Mouse (Mus musculus): ENCODE results near the gene Ndufb10. TPM values are rescaled to one million over a fixed set of nuclear protein-coding genes. Genes with fewer than 3 reads are reported as not detected.

Ndufb10 gene
- polyA plus RNA-seq (2017; shearing (Covaris generic)), result 245 TPM

DNA sequence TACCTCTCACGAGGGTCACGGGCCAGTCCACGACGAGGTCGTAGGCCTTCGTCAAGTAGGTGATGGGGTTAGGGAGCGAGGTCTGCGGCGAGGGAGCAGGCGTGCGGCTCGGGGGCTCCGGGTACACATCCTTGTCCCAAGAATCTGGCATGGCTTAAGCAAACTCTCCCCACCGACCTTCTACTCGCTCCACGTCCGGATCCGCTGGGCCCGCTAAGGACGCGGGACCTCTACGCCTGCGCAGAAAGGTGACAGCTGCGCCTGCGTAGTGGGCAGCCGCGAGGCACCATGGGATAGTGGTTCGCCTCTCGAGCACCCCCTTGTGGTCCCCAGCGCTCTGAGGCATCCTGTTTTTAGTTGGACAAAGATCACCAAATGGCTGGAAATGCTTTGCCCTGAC, at the start of gene Ndufb10:
TSS of gene Ndufb10 (minus strand) at position 295 of the 400 bp plus-strand sequence.

DNA sequence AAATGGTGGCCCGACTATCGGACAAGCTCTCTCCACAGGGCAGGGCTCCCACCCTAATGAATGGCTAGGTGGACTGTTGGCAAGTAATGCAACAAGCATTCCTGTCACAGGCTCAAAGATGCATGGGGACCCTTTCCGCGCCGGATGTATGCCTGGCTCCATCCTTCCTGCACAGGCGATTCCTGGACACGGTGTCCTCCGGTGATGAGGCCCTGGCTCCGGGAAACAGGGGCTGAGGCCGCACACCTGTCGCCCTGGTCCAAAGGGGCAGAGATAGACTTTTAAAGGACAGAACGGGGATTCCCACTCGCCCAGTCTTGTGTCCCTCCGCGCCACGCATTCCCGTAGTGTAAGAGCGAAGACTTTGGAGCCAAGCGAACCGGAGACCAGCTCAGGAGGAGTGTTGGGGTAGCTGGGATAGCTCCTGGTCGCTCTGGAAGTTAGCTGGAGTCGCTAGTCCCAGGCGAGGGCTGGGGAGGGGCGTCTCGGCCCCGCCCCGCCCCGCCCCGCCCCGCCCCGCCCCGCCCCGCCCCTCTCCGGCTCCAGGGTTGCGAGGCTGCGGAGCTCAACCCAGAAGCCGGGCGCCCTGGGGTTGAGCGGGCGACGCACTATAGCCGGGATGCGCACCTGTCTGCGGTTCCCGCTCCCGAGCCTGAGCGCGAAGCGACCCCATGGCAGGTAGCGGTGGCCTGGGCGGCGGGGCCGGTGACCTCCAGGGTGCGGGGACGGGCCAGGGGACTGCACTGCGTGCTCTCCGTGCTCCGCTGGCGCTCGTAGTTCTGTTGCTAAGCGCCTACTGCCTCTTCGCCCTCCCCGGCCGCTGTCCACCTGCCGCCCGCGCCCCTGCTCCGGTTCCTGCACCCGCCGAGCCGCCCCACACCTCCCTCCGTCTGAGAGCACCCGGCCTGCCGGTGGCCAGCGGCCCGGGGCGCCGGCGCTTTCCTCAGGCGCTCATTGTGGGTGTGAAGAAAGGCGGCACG, 28.4 kb upstream of the Ndufb10 start, which contains the start of gene Hs3st6:
TSS of gene Hs3st6 (plus strand) at position 574 of the 980 bp plus-strand sequence.

GRCm38 (mm10) chr17:24736330-24737051, 12.2 kb upstream of the Ndufb10 start, which contains the start of gene Msrb1:
Msrb1 (plus strand) TSS chr17:24736642.

DNA sequence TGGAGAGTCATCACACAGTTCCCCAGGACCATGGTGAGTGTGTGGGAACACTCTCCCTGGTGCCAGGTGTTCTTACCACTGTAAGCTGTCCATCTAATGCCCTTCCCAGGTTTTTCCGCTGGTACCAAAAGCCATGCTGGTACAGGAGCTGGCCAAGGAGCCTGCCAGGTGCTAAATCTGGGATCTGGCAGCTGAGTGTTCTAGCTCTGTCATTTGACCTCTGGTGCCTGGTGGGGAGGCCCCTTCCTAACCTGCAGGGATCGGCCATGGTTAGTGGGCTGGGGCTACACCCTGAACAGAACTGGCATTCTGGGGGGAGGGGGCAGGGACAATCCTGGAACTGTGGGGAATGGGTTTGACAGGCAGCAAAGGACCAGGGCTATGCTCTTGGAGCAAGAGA, 3.3 kb upstream of the Ndufb10 start, which contains the start of gene Rpl3l:
TSS of gene Rpl3l (plus strand) at position 203 of the 400 bp plus-strand sequence.

GRCm38 (mm10) chr17:24717943-24718342, 6.3 kb downstream of the Ndufb10 start, which contains the start of the genes Rnf151 and Rps2:
Rnf151 (minus strand) TSS chr17:24718063.
Rps2 (plus strand) TSS chr17:24718116.

DNA sequence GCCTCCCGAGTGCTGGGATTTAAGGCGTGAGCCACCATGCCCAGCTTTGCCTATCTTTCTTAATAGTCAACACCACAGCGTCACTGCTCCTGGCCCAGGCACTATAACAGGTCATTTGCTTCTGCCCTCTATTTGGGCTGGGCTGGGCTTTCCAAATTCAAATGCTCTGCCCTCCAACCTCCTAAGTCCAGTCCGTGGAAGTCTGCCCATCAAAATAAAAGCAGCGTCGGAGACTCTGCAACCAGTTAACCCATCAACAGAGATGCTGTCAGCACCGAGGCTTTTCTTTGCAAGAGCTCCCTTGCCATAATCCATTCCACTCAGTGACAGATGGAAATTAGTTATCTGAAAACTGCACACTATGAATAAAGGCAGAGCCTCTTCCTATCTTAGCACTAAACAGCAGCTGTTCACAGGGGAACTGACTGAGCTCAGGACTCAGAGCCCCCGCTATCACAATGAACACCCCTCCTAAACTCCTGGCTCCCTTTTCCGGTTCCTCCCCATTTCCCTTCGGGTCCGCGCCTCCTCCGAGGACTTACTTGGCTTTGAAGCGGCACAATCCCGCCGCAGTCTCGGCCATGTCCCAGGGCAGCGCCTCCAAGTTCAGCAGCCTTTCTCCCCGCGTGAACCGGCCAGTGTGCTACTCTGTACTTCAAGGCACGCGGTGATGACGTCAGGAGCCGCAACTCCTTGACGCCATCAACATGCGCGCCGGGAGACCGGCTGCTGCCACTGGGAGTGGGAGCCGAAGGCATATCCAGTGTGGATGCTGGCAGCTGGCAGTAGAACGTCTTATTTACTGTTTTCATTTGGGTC, 17.1 kb downstream of the Ndufb10 start, which contains the start of gene Tbl3:
TSS of gene Tbl3 (minus strand) at position 679 of the 819 bp plus-strand sequence.

GRCm38 (mm10) chr17:24696011-24696697, 28.1 kb downstream of the Ndufb10 start, which contains the start of the genes Gfer and Noxo1:
Gfer (minus strand) TSS chr17:24696156.
Noxo1 (plus strand) TSS chr17:24696234.

GRCm38 (mm10) chr17:24689251-24690081, 34.8 kb downstream of the Ndufb10 start, which contains the start of gene Syngr3:
Syngr3 (minus strand) TSS chr17:24689955.

Other genes with a start within 250 kb of the Ndufb10 start
- gene Mlst8, start 245.4 kb downstream of the Ndufb10 start, polyA plus RNA-seq (2017; shearing (Covaris generic)), result 31.0 TPM
- 0.09 TPM for gene Caskin1, start 235.9 kb downstream of the Ndufb10 start, polyA plus RNA-seq (2017; shearing (Covaris generic))
- gene Traf7, start 196.5 kb downstream of the Ndufb10 start, polyA plus RNA-seq (2017; shearing (Covaris generic)), result 103 TPM
- 13.7 TPM for gene Rab26, start 190.3 kb downstream of the Ndufb10 start, polyA plus RNA-seq (2017; shearing (Covaris generic))
- 18.5 TPM for gene Pkd1, start 174.6 kb downstream of the Ndufb10 start, polyA plus RNA-seq (2017; shearing (Covaris generic))
- gene Tsc2, start 91.8 kb downstream of the Ndufb10 start, polyA plus RNA-seq (2017; shearing (Covaris generic)), result 55.0 TPM
- gene Nthl1, start 91.8 kb downstream of the Ndufb10 start, polyA plus RNA-seq (2017; shearing (Covaris generic)), result 7.6 TPM
- gene Slc9a3r2, start 74.2 kb downstream of the Ndufb10 start, polyA plus RNA-seq (2017; shearing (Covaris generic)), result not detected
- not detected for gene Npw, start 66.0 kb downstream of the Ndufb10 start, polyA plus RNA-seq (2017; shearing (Covaris generic))
- 3.2 TPM for gene Zfp598, start 54.8 kb downstream of the Ndufb10 start, polyA plus RNA-seq (2017; shearing (Covaris generic))
- gene Syngr3, start 34.5 kb downstream of the Ndufb10 start, polyA plus RNA-seq (2017; shearing (Covaris generic)), result 0.68 TPM
- 12.2 TPM for gene Gfer, start 28.3 kb downstream of the Ndufb10 start, polyA plus RNA-seq (2017; shearing (Covaris generic))
- 3.8 TPM for gene Noxo1, start 28.2 kb downstream of the Ndufb10 start, polyA plus RNA-seq (2017; shearing (Covaris generic))
- 67.3 TPM for gene Tbl3, start 16.8 kb downstream of the Ndufb10 start, polyA plus RNA-seq (2017; shearing (Covaris generic))
- gene Rnf151, start 6.4 kb downstream of the Ndufb10 start, polyA plus RNA-seq (2017; shearing (Covaris generic)), result not detected
- gene Rps2, start 6.4 kb downstream of the Ndufb10 start, polyA plus RNA-seq (2017; shearing (Covaris generic)), result 723 TPM
- gene Rpl3l, start 3.3 kb upstream of the Ndufb10 start, polyA plus RNA-seq (2017; shearing (Covaris generic)), result not detected
- 12.1 TPM for gene Msrb1, start 12.2 kb upstream of the Ndufb10 start, polyA plus RNA-seq (2017; shearing (Covaris generic))
- gene Hs3st6, start 28.5 kb upstream of the Ndufb10 start, polyA plus RNA-seq (2017; shearing (Covaris generic)), result not detected
- gene Meiob, start 79.8 kb upstream of the Ndufb10 start, polyA plus RNA-seq (2017; shearing (Covaris generic)), result not detected
- gene Hagh, start 115.7 kb upstream of the Ndufb10 start, polyA plus RNA-seq (2017; shearing (Covaris generic)), result 43.8 TPM
- gene Fahd1, start 125.9 kb upstream of the Ndufb10 start, polyA plus RNA-seq (2017; shearing (Covaris generic)), result 3.7 TPM
- not detected for gene Igfals, start 141.5 kb upstream of the Ndufb10 start, polyA plus RNA-seq (2017; shearing (Covaris generic))
- 118 TPM for gene Nubp2, start 161.9 kb upstream of the Ndufb10 start, polyA plus RNA-seq (2017; shearing (Covaris generic))
- 64.4 TPM for gene Spsb3, start 162.2 kb upstream of the Ndufb10 start, polyA plus RNA-seq (2017; shearing (Covaris generic))
- 62.4 TPM for gene Eme2, start 170.6 kb upstream of the Ndufb10 start, polyA plus RNA-seq (2017; shearing (Covaris generic))
- gene Mrps34, start 170.6 kb upstream of the Ndufb10 start, polyA plus RNA-seq (2017; shearing (Covaris generic)), result 54.0 TPM
- gene Nme3, start 172.0 kb upstream of the Ndufb10 start, polyA plus RNA-seq (2017; shearing (Covaris generic)), result 69.0 TPM
- 67.7 TPM for gene Mapk8ip3, start 212.5 kb upstream of the Ndufb10 start, polyA plus RNA-seq (2017; shearing (Covaris generic))
- gene Jpt2, start 236.2 kb upstream of the Ndufb10 start, polyA plus RNA-seq (2017; shearing (Covaris generic)), result 37.8 TPM